Mouse (Mus musculus) liver, embryonic 12.5 days (tissue): Measurements from ENCODE around the gene Dido1. TPM values are rescaled to one million over a fixed set of nuclear protein-coding genes. Genes with fewer than 3 reads are reported as not detected.

ENCODE experiments used
- ATAC-seq: fragments of 200-750 bp; cut with Nextera tagmentation; 2 replicates; pipeline ENCODE4 v1.8.0; 2017; ENCODE audit warnings: moderate number of reproducible peaks, mild to moderate bottlenecking, moderate library complexity
- H3K27ac ChIP-seq: fragments of 300-500 bp; sonication (generic); 2 replicates; pipeline ENCODE4 v1.5.1; 2016; ENCODE audit warnings: mild to moderate bottlenecking
- H3K27me3 ChIP-seq: fragments of 300-500 bp; sonication (generic); replicated peaks from 2 replicates; pipeline ENCODE4 v1.6.1; 2016; ENCODE audit warnings: mild to moderate bottlenecking, moderate library complexity
- H3K36me3 ChIP-seq: fragments of 300-500 bp; sonication (generic); 2 replicates; pipeline ENCODE4 v1.6.1; 2016; ENCODE audit warnings: mild to moderate bottlenecking, moderate library complexity
- H3K4me1 ChIP-seq: fragments of 300-500 bp; sonication (generic); 2 replicates; pipeline ENCODE4 v1.6.1; 2016
- H3K4me2 ChIP-seq: fragments of 300-500 bp; sonication (generic); 2 replicates; pipeline ENCODE4 v1.6.1; 2016; ENCODE audit warnings: mild to moderate bottlenecking, moderate library complexity
- H3K4me3 ChIP-seq: fragments of 300-500 bp; sonication (generic); 2 replicates; pipeline ENCODE4 v1.5.1; 2016; ENCODE audit warnings: mild to moderate bottlenecking, moderate library complexity
- H3K9ac ChIP-seq: fragments of 300-500 bp; sonication (generic); 2 replicates; pipeline ENCODE4 v1.6.1; 2016; ENCODE audit warnings: mild to moderate bottlenecking, moderate library complexity
- H3K9me3 ChIP-seq: fragments of 300-500 bp; sonication (generic); replicated peaks from 2 replicates; pipeline ENCODE4 v1.6.1; 2016; ENCODE audit warnings: mild to moderate bottlenecking, moderate library complexity
- WGBS: fragments of 180-500 bp; shearing (Covaris S2); methylation state at CpG from one replicate; pipeline ENCODE4 v1.1.7; 2016; ENCODE audit not compliant: insufficient replicate concordance; 5-methylcytosine and 5-hydroxymethylcytosine counted together
- polyA plus RNA-seq: library from polyadenylated mRNA; unstranded; fragments of >200 nt; fragmentation: Nextera tagmentation; extraction: Ambion mirVana; gene quantifications from 2 replicates; pipeline ENCODE4 v1.2.1, GENCODE M21; 2016

Gene Dido1
- polyA plus RNA-seq, result 20.6 and 21.5 TPM in 2 replicates

DNA sequence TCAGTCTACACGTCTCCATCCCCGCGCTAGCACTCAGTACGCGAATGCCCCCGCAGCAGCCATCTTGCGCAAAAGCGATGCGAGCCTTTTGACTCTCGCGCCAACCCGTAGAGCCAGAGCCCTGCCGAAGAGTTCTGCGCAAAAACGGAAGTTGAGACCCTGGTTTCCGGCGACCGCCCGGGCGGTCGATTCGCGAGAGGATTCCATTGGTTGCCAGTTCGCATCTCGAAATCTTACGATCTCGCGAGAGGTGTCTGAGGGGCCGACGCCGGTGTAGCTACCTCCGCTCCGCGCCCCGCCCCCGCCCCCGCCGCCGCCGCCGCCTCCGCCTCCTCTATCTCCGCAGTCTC is at the start of gene Dido1, which contains the start of gene Gid8:
Gene Dido1 (minus strand): TSS at position 77 of the 350 bp plus-strand sequence.
Gene Gid8 (plus strand): TSS at position 195 of the 350 bp plus-strand sequence.
- H3K9me3 ChIP-seq, result no peaks in the 10 kb centered on the region
- H3K36me3 ChIP-seq, result peaks cover 47% of the 10 kb centered on the region
- H3K27me3 ChIP-seq, result no peaks in the 10 kb centered on the region
- peak within 1 kb of the TSS; percentile 99 for H3K9ac ChIP-seq
- peak; percentile 80 for ATAC-seq
- peak within 1 kb of the TSS; percentile 88 for H3K4me2 ChIP-seq
- WGBS, result under 1% methylated on average over 42 of the region's 43 CpGs
- peak within 1 kb of the TSS; percentile 93 for H3K4me3 ChIP-seq
- peak within 1 kb of the TSS; percentile 99 for H3K27ac ChIP-seq
- peaks cover 70% of the 10 kb centered on the region for H3K4me1 ChIP-seq

DNA sequence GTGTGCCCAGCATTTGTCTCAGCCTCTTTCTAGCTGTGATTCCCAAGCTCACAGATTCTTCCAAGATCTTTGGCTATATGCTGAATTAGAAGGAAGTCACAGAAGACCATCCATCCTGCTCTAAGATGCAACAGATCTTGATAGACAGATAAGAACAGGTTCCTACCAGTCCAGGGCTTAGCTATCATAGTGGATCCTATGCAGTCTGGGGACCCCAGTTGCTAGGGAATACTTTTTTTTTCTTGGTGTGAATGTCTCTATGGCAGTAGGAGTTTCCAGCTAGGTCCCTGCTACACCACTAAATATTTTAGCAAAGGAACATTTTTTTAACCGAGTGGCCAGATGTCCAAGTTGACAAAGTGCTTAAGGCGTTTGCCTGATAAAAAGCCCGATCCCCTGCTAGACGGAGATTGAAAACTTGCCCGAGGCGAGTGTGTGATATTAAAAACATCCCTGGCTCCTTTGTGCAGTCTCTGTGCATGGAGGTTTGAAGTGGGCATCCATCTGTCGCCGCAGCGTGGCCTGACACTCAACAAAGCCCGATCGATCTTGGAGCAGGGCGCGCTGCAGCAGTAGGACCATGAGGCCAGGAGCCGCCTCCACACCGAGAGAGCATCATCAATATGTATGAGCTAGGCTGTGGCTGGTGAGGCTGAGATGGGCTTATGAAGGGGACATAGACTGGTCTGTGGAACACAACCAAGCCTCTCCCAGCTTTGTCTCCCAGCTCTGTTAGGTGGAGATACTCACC is 48.9 kb upstream of the Dido1 start:
- H3K4me3 ChIP-seq, result no peak overlapping the region
- no peak for ATAC-seq

GRCm38 (mm10) chr2:180756786-180757185 is 47.0 kb upstream of the Dido1 start:
- Histone ChIP-seq H3K36me3 (no peaks in the 10 kb centered on the region), H3K9ac (no peak overlapping the region), H3K27ac (no peak overlapping the region), H3K4me3 (no peak overlapping the region), H3K4me1 (no peaks in the 10 kb centered on the region), H3K27me3 (peaks cover 35% of the 10 kb centered on the region), H3K9me3 (no peaks in the 10 kb centered on the region), H3K4me2 (no peak overlapping the region)
- ATAC-seq, result no peak
- 18% methylated on average over 2 of the region's 2 CpGs for WGBS

More for the DNA sequence above, 48.9 kb upstream of the Dido1 start:
- no peaks in the 10 kb centered on the region for H3K9me3 ChIP-seq
- H3K9ac ChIP-seq, result no peak overlapping the region
- 55% methylated on average over 15 of the region's 15 CpGs for WGBS
- no peaks in the 10 kb centered on the region for H3K36me3 ChIP-seq
- H3K27ac ChIP-seq, result no peak overlapping the region
- no peaks in the 10 kb centered on the region for H3K4me1 ChIP-seq
- no peak overlapping the region for H3K4me2 ChIP-seq
- H3K27me3 ChIP-seq, result peaks cover 35% of the 10 kb centered on the region

DNA sequence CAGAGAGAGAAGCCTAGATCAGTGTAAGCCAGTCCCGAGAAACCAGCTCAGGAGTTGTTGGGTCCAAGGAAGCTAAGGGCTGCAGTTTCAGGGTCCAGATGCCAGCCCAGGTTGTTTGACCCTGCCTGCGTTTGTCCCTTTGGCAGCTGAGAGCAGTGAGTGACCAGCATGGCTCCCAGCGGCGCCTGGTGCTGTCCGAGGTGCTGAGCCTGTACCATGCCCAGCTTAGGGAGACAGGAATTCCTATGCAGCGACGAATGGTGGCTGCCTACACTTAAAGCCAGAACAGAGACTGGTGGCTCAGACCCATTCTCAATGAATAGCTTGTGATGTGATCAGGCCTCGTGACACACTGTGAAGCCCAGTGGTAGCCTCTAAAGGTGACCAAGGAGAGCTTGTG is 46.1 kb upstream of the Dido1 start:
- no peak overlapping the region for H3K4me2 ChIP-seq
- H3K4me1 ChIP-seq, result no peaks in the 10 kb centered on the region
- H3K9ac ChIP-seq, result no peak overlapping the region
- no peak overlapping the region for H3K27ac ChIP-seq
- no peak overlapping the region for H3K4me3 ChIP-seq
- no peaks in the 10 kb centered on the region for H3K36me3 ChIP-seq
- H3K9me3 ChIP-seq, result no peaks in the 10 kb centered on the region
- no peak for ATAC-seq
- WGBS, result 2% methylated on average over 8 of the region's 8 CpGs
- H3K27me3 ChIP-seq, result peaks cover 29% of the 10 kb centered on the region

GRCm38 (mm10) chr2:180754976-180755688 is 45.3 kb upstream of the Dido1 start:
- H3K27ac ChIP-seq, result no peak overlapping the region
- no peaks in the 10 kb centered on the region for H3K36me3 ChIP-seq
- ATAC-seq, result no peak
- no peak overlapping the region for H3K4me2 ChIP-seq
- no peaks in the 10 kb centered on the region for H3K4me1 ChIP-seq
- peaks cover 29% of the 10 kb centered on the region for H3K27me3 ChIP-seq
- H3K9ac ChIP-seq, result no peak overlapping the region
- no peak overlapping the region for H3K4me3 ChIP-seq
- WGBS, result 59% methylated on average over 5 of the region's 5 CpGs
- no peaks in the 10 kb centered on the region for H3K9me3 ChIP-seq

DNA sequence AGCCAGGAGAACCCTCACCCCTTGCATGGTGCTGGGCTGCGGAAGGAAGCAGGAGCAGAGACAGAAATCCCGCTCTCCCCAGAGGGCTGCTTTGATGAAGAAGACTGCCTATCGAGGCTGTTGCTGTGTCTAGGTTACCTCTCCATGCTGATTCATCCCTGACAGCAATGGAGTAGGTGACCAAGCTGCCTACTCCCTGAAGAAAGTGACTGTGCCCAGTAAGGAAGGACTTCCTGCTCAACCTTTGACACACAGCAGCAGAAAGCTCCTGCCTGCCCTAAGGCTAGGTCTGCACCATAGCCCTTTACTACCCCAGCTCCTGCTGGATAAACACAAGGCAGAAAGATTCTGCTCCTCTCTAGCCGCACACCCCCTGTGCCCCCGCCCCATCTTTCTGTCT is 39.1 kb upstream of the Dido1 start:
- WGBS, result 43% methylated on average over 5 of the region's 5 CpGs
- no peaks in the 10 kb centered on the region for H3K4me1 ChIP-seq
- no peak overlapping the region for H3K9ac ChIP-seq
- H3K4me2 ChIP-seq, result no peak overlapping the region
- no peak overlapping the region for H3K4me3 ChIP-seq
- no peaks in the 10 kb centered on the region for H3K36me3 ChIP-seq
- no peak for ATAC-seq
- H3K9me3 ChIP-seq, result no peaks in the 10 kb centered on the region
- H3K27ac ChIP-seq, result no peak overlapping the region
- peaks cover 18% of the 10 kb centered on the region; the same call in 1 of the 2 replicates for H3K27me3 ChIP-seq

GRCm38 (mm10) chr2:180746569-180747192 is 36.9 kb upstream of the Dido1 start:
- H3K36me3 ChIP-seq, result no peaks in the 10 kb centered on the region
- H3K4me1 ChIP-seq, result no peaks in the 10 kb centered on the region
- H3K4me3 ChIP-seq, result no peak overlapping the region
- 31% methylated on average over 5 of the region's 5 CpGs for WGBS
- no peak overlapping the region for H3K27ac ChIP-seq
- no peak for ATAC-seq
- H3K9ac ChIP-seq, result no peak overlapping the region
- peaks cover 17% of the 10 kb centered on the region; the same call in 1 of the 2 replicates for H3K27me3 ChIP-seq
- no peak overlapping the region for H3K4me2 ChIP-seq
- no peaks in the 10 kb centered on the region for H3K9me3 ChIP-seq

GRCm38 (mm10) chr2:180745248-180745927 is 35.6 kb upstream of the Dido1 start:
- Histone ChIP-seq H3K4me1 (no peaks in the 10 kb centered on the region), H3K4me3 (no peak overlapping the region), H3K4me2 (no peak overlapping the region), H3K27ac (no peak overlapping the region), H3K9me3 (no peaks in the 10 kb centered on the region), H3K36me3 (no peaks in the 10 kb centered on the region), H3K9ac (no peak overlapping the region), H3K27me3 (peaks cover 17% of the 10 kb centered on the region; the same call in 1 of the 2 replicates)
- ATAC-seq, result peak; percentile 60
- WGBS, result 29% methylated on average over 17 of the region's 17 CpGs

DNA sequence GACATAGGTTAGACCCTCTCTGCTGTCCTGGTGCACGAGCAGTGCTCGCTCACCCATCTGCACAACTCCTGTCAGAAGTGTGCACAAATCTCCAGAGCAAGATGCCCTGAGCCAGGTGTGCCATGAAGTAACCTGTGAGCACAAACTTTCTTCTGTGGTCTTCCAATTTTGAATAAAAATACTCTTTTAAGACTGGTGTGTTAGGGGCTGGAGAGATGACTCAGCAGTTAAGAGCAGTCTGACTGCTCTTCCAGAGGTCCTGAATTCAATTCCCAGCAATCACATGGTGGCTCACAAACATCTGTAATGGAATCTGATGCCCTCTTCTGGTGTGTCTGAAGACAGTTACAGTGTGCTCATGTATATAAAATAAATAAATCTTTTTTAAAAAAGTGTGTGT is 33.5 kb upstream of the Dido1 start:
- H3K9me3 ChIP-seq, result no peaks in the 10 kb centered on the region
- H3K27ac ChIP-seq, result no peak overlapping the region
- no peak overlapping the region for H3K4me2 ChIP-seq
- ATAC-seq, result no peak
- no peak overlapping the region for H3K4me3 ChIP-seq
- WGBS, result 88% methylated on average over 2 of the region's 2 CpGs
- peaks cover 13% of the 10 kb centered on the region; the same call in 1 of the 2 replicates for H3K27me3 ChIP-seq
- H3K36me3 ChIP-seq, result no peaks in the 10 kb centered on the region
- H3K9ac ChIP-seq, result no peak overlapping the region
- H3K4me1 ChIP-seq, result no peaks in the 10 kb centered on the region

GRCm38 (mm10) chr2:180742820-180743219 is 33.0 kb upstream of the Dido1 start:
- H3K27ac ChIP-seq, result no peak overlapping the region
- no peak overlapping the region for H3K4me2 ChIP-seq
- 77% methylated on average over 6 of the region's 6 CpGs for WGBS
- ATAC-seq, result no peak
- H3K36me3 ChIP-seq, result no peaks in the 10 kb centered on the region
- H3K27me3 ChIP-seq, result peaks cover 12% of the 10 kb centered on the region; the same call in 1 of the 2 replicates
- H3K4me1 ChIP-seq, result no peaks in the 10 kb centered on the region
- no peak overlapping the region for H3K9ac ChIP-seq
- H3K4me3 ChIP-seq, result no peak overlapping the region
- no peaks in the 10 kb centered on the region for H3K9me3 ChIP-seq

DNA sequence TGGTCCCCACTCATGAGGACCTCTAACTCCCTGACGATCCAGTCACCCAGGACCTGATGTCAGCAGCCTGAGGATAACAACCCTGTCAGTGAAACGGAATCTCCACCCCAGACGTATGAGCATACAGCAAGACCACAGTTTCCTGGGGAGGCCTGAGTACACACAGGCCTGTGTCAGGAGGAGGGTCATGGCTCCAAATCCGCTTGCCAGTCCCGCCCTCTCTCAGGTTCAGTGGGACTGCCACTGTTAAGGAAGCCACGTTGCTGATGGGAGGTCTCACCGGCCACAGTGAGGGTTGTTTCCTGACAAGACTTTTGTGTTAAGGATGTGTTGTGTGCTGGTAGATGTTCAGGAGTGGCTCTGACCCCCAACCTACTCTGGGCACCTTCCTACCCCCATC is 31.6 kb upstream of the Dido1 start:
- Histone ChIP-seq H3K9ac (no peak overlapping the region), H3K36me3 (no peaks in the 10 kb centered on the region), H3K27me3 (peaks cover 2% of the 10 kb centered on the region; the same call in 1 of the 2 replicates), H3K4me2 (no peak overlapping the region), H3K4me3 (no peak overlapping the region), H3K27ac (no peak overlapping the region), H3K9me3 (no peaks in the 10 kb centered on the region), H3K4me1 (no peaks in the 10 kb centered on the region)
- no peak for ATAC-seq
- 48% methylated on average over 7 of the region's 7 CpGs for WGBS
